Mouse (Mus musculus) midbrain, embryonic 11.5 days (tissue): ENCODE data around the gene Cat. TPM values are rescaled to one million over a fixed set of nuclear protein-coding genes. Genes with fewer than 3 reads are reported as not detected.

ENCODE experiments used
- ATAC-seq: fragments of 200-750 bp; cut with Nextera tagmentation; 2 replicates; pipeline ENCODE4 v1.8.0; 2017; ENCODE audit warnings: moderate TSS enrichment, moderate library complexity; ENCODE audit not compliant: low FRiP score
- DNase-seq: peaks from one replicate; pipeline ENCODE4 v3.0.0; 2015; ENCODE audit warnings: low spot score; ENCODE audit errors: missing footprints
- H3K27ac ChIP-seq: fragments of 300-500 bp; sonication (generic); 2 replicates; pipeline ENCODE4 v1.5.1; 2014; ENCODE audit warnings: low read depth, low read length
- H3K27me3 ChIP-seq: fragments of 300-500 bp; sonication (generic); 2 replicates; pipeline ENCODE4 v1.6.1; 2014; ENCODE audit warnings: mild to moderate bottlenecking, low read length, moderate library complexity, mixed read lengths; ENCODE audit not compliant: control insufficient read depth, insufficient read depth
- H3K36me3 ChIP-seq: fragments of 300-500 bp; sonication (generic); 2 replicates; pipeline ENCODE4 v1.6.1; 2014; ENCODE audit warnings: mild to moderate bottlenecking, low read length, moderate library complexity, mixed read lengths; ENCODE audit not compliant: control insufficient read depth, insufficient read depth
- H3K4me1 ChIP-seq: fragments of 300-500 bp; sonication (generic); 2 replicates; pipeline ENCODE4 v1.6.1; 2014; ENCODE audit warnings: low read length; ENCODE audit not compliant: control insufficient read depth, insufficient read depth
- H3K4me2 ChIP-seq: fragments of 300-500 bp; sonication (generic); 2 replicates; pipeline ENCODE4 v1.6.1; 2014; ENCODE audit warnings: mild to moderate bottlenecking, moderate library complexity
- H3K4me3 ChIP-seq: fragments of 300-500 bp; sonication (generic); 2 replicates; pipeline ENCODE4 v1.5.1; 2014; ENCODE audit warnings: low read depth, low read length
- H3K9ac ChIP-seq: fragments of 300-500 bp; sonication (generic); 2 replicates; pipeline ENCODE4 v1.6.1; 2014; ENCODE audit warnings: low read length
- H3K9me3 ChIP-seq: fragments of 300-500 bp; sonication (generic); 2 replicates; pipeline ENCODE4 v1.6.1; 2016; ENCODE audit warnings: low read length; ENCODE audit not compliant: control insufficient read depth
- WGBS: fragments of 180-500 bp; shearing (Covaris S2); extraction: QIAGEN DNeasy Blood & Tissue Kit; methylation state at CpG from one replicate; pipeline ENCODE4 v1.1.7; 2014; 5-methylcytosine and 5-hydroxymethylcytosine counted together
- polyA plus RNA-seq: library from polyadenylated mRNA; unstranded; fragments of >200 nt; fragmentation: Nextera tagmentation; extraction: Ambion mirVana; gene quantifications from 2 replicates; pipeline ENCODE4 v1.2.1, GENCODE M21; 2014

Cat gene
- 149 and 157 TPM in 2 replicates for polyA plus RNA-seq

DNA sequence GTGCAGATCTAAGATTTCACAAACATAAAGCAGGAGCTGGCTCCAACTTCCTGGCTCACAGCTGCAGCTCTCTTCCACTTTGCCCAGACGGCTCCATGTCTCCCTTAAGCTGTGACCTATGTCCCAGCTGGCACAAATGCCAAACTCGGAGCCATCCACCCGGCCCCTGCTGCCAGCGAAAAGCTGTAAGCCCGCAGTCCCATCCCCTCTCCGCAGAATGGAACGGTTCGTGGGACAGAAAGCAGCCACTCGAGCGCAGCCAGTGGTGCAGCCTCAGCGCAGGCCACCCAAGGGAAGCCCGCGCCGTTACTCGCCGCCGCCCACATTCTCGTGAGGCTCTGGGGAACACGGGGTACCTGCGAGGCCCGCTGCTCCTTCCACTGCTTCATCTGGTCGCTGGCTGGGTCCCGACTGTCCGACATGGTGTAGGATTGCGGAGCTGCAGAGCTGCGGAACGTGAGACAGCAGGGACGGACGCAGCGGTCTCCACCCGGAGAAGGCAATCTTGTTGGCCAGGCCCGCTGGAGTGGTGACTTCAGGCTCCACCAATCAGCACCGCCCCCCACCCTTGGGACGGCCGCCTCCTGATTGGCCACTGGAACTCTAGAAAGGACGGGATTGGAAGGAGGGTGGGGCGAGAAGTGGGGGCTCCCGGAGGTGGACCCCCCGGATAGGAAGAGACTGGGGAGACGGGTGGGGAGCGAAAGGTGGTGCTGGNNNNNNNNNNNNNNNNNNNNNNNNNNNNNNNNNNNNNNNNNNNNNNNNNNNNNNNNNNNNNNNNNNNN is at the start of gene Cat:
Gene Cat, minus strand, starts transcription at position 544 of the 785 bp plus-strand sequence.
- peak; percentile 99 for ATAC-seq
- Histone ChIP-seq H3K4me1 (peaks cover 12% of the 10 kb centered on the region), H3K27ac (peak within 1 kb of the TSS; percentile 90), H3K36me3 (no peaks in the 10 kb centered on the region), H3K9me3 (no peaks in the 10 kb centered on the region), H3K4me2 (peak within 1 kb of the TSS; percentile 73), H3K27me3 (no peaks in the 10 kb centered on the region), H3K9ac (peak within 1 kb of the TSS; percentile 94), H3K4me3 (peak within 1 kb of the TSS; percentile 78)
- DNase-seq: peak; percentile 98
- 0% methylated on average over 41 of the region's 41 CpGs for WGBS

DNA sequence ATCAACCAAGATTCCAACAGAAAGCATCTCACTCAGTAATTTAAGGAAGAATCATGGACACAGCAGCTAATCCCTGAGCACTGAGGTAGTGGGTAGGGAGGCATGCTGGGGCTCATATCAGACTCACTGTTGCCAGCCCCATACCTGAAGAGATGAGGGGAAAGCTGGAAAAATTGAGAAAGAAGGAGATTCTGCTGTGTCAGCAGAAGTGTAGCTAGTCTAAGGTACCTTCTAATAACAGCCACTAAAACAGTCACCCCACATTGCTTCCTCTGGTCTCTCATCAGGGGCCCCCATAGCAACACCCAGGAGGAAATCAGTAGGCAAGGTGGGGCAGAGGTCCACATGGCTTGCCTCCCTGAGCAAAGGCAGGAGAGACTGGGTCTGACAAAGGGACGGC is 40.6 kb upstream of the Cat start:
- ATAC-seq (no peak), DNase-seq (no peak)
- H3K27me3 ChIP-seq: no peaks in the 10 kb centered on the region
- H3K36me3 ChIP-seq: no peaks in the 10 kb centered on the region
- H3K9me3 ChIP-seq: no peaks in the 10 kb centered on the region
- no peak overlapping the region for H3K9ac ChIP-seq
- 96% methylated on average over 1 of the region's 1 CpGs for WGBS
- H3K4me2 ChIP-seq: no peak overlapping the region
- H3K4me3 ChIP-seq: no peak overlapping the region
- H3K27ac ChIP-seq: no peak overlapping the region
- no peaks in the 10 kb centered on the region for H3K4me1 ChIP-seq

DNA sequence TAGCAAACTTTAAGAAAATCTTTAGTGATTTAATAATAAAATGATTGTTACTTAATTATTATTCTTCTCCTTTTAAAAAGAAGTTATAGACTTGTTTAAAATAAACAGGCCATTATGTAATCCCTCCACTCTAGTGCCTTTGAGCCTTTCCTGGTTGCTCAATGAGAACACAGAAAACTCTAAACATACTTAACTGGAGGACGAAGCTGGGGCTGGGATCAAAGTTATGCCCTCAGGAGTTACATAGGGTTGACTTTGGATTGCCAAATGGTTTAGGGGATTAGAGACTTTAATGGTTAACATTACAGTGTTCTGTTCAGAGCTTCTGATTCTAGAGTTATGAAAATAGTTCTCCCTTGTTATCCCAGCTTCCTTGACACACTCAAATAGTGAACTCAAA is 31.5 kb upstream of the Cat start:
- Histone ChIP-seq H3K9ac (no peak overlapping the region), H3K9me3 (no peaks in the 10 kb centered on the region), H3K4me3 (no peak overlapping the region), H3K4me1 (no peaks in the 10 kb centered on the region), H3K27me3 (no peaks in the 10 kb centered on the region), H3K4me2 (no peak overlapping the region), H3K27ac (no peak overlapping the region), H3K36me3 (no peaks in the 10 kb centered on the region)
- WGBS: 77% methylated on average over 1 of the region's 1 CpGs
- no peak for DNase-seq
- no peak for ATAC-seq

DNA sequence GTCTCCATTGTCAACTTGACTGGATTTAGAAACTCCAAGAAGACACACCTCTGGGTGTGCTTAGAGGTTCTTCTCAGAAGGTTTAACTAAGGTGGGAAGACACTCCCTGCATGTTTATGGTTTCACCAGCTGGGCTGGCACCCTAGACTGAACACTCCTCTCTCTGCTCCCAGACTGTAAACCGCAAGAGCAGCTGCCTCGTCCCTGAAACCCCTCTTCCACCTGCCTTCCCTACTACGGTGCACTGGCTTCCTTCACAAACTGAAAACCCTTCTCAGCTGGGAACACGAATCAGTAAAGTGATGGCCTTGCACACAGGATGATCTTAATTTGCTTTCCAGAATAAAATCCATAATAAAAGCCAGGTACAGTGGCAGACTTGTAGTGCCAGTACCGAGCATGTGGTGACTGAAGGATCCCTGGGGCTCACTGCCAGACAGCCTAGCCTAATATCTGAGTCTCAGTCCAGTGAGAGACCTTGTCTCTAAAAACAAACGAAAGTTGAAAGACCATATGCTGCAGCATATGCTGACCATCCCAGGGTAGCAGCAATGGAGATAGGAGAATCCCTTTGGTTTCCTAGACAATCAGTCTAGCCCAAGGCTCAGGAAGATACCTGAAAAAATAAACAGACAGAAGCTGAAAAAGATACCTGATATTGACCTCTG is 30.7 kb upstream of the Cat start:
- Histone ChIP-seq H3K4me1 (no peaks in the 10 kb centered on the region), H3K27ac (no peak overlapping the region), H3K9ac (no peak overlapping the region), H3K9me3 (no peaks in the 10 kb centered on the region), H3K36me3 (no peaks in the 10 kb centered on the region), H3K27me3 (no peaks in the 10 kb centered on the region), H3K4me3 (no peak overlapping the region), H3K4me2 (no peak overlapping the region)
- ATAC-seq (no peak), DNase-seq (no peak)
- 81% methylated on average over 6 of the region's 6 CpGs for whole genome bisulfite sequencing

DNA sequence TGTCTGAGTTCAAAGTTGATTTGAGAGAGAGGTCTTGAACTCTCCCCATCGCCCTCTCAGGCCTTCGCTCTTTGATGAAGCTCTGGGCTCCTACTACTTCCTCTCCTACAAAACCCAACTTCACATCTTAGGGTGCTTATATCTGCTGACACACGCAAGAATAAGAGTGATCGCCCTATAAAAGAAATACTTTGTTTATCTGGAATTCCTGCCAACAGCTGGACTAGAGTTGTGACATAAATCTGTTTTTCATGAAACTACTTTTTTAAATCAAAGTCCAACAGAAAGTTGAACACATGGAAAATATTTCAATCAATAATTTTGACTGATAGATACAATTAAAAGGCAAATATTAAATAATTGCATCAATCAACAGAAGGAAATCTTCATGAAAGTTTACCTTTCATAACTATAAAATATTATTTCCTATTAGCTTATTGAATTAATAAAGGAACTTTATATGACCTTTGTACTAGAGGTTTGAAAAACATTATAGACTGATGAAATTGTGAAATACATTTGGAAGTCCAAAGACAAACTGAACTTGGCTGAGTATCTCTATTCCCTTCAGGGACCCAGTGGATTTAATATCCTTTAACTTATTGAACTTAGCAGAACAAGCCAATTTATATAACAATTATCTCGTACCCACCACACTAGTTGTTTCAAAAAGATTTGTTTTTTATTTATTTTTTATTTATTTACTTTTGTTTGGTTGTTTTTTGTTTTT is 27.3 kb upstream of the Cat start:
- H3K4me1 ChIP-seq: no peaks in the 10 kb centered on the region
- no peak overlapping the region for H3K27ac ChIP-seq
- no peaks in the 10 kb centered on the region for H3K36me3 ChIP-seq
- ATAC-seq: no peak
- no peak overlapping the region for H3K9ac ChIP-seq
- 91% methylated on average over 5 of the region's 5 CpGs for WGBS
- H3K9me3 ChIP-seq: no peaks in the 10 kb centered on the region
- no peak for DNase-seq
- no peak overlapping the region for H3K4me2 ChIP-seq
- no peaks in the 10 kb centered on the region for H3K27me3 ChIP-seq
- no peak overlapping the region for H3K4me3 ChIP-seq

DNA sequence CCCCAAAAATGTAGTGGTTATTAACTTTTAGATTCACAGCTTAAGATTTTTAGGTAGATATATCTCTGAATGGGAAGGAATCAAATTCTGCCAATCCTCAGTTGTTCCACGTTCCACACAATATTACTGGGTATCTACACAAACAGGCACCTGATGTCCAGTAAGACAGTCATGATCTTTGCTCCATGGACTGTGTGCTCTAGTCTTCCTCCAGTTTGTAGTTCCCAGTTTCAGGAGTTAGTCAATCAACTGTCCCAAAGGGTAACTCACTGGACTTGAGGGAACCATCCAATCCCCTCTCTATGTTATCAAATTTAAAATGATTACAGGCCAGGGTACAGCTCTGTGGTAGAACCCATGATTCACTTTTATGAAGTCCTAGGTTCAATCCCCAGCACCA is 26.7 kb upstream of the Cat start:
- no peak overlapping the region for H3K4me2 ChIP-seq
- DNase-seq (no peak), ATAC-seq (no peak)
- H3K27ac ChIP-seq: no peak overlapping the region
- WGBS: 83% methylated on average over 1 of the region's 1 CpGs
- no peak overlapping the region for H3K4me3 ChIP-seq
- no peaks in the 10 kb centered on the region for H3K36me3 ChIP-seq
- H3K9me3 ChIP-seq: no peaks in the 10 kb centered on the region
- no peak overlapping the region for H3K9ac ChIP-seq
- H3K4me1 ChIP-seq: no peaks in the 10 kb centered on the region
- no peaks in the 10 kb centered on the region for H3K27me3 ChIP-seq

DNA sequence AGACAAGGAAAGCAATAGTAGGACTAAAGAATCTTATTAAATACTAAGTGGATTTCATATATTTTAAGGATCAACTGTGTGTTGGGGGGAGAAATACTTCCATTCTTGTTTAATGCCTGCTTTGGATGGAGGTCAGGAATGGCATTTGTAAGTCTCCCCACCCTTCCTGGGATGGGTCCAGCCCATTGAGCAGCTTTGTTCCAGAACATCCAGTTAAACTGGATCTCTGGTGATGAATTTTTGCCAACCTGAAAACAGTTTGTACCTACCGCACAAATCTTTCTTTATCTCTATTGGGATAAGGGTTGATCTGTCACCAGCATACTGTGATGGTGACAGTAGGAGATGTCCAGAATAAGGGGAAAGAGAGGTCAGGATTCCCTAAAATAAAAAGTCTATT is 26.1 kb upstream of the Cat start:
- no peak for ATAC-seq
- no peaks in the 10 kb centered on the region for H3K36me3 ChIP-seq
- no peak overlapping the region for H3K4me2 ChIP-seq
- H3K9ac ChIP-seq: no peak overlapping the region
- no peak overlapping the region for H3K27ac ChIP-seq
- H3K4me1 ChIP-seq: no peaks in the 10 kb centered on the region
- H3K27me3 ChIP-seq: no peaks in the 10 kb centered on the region
- DNase-seq: no peak
- 97% methylated on average over 1 of the region's 1 CpGs for WGBS
- no peak overlapping the region for H3K4me3 ChIP-seq
- H3K9me3 ChIP-seq: no peaks in the 10 kb centered on the region

DNA sequence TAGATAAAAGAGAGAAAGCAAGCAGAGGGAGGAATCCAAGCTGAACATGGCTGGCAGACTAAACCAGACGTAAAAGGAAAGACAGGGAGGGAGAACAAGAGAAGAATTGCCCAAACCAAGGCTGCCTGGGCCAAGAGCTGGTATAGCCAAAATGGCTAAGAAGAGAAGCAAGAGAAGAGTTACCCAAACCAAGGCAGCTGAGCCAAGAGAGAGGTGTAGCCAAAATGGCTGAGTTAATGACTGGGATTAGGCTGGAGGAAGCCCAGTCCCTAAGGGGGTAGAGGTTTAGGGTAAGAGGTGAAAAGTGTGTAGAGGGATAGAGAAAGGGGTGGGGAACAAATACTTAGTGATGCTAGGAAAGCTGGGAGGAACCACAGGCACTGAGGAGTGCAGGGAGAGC is 22.7 kb upstream of the Cat start:
- H3K4me3 ChIP-seq: no peak overlapping the region
- WGBS: 84% methylated on average over 1 of the region's 1 CpGs
- no peak overlapping the region for H3K9ac ChIP-seq
- no peaks in the 10 kb centered on the region for H3K9me3 ChIP-seq
- H3K4me1 ChIP-seq: no peaks in the 10 kb centered on the region
- ATAC-seq: no peak
- no peak overlapping the region for H3K4me2 ChIP-seq
- no peak for DNase-seq
- no peak overlapping the region for H3K27ac ChIP-seq
- no peaks in the 10 kb centered on the region for H3K36me3 ChIP-seq
- no peaks in the 10 kb centered on the region for H3K27me3 ChIP-seq

DNA sequence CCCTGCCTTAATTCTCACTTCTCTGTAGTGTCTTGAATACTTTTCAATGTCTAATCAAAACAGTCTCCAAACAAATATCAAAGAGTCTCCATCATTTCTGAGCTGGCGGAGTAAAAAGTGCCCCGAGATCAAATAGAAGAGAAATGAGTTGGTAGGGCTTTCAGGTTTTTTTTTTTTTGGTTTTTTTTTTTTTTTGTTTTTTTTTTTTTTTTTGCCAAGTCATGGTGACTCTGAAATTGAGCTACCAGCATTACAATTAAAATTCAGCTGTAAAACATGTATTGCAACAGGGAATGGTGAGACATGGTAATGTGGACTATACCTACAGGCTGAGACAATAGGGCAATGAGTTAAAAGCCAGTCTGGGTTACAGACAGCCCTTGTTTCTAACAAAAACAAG is 21.0 kb upstream of the Cat start:
- no peak for ATAC-seq
- Histone ChIP-seq H3K4me3 (no peak overlapping the region), H3K27me3 (no peaks in the 10 kb centered on the region), H3K4me1 (no peaks in the 10 kb centered on the region), H3K9ac (no peak overlapping the region), H3K36me3 (no peaks in the 10 kb centered on the region), H3K27ac (no peak overlapping the region), H3K9me3 (no peaks in the 10 kb centered on the region), H3K4me2 (no peak overlapping the region)
- DNase-seq: no peak
- WGBS: 88% methylated on average over 2 of the region's 2 CpGs
